Mouse (Mus musculus): ENCODE data around the gene Noc4l.

Noc4l gene

GRCm38 (mm10) chr5:110652719-110653648 is at the start of gene Noc4l, which contains the start of gene Ddx51:
TSS of gene Noc4l (minus strand) at chr5:110653417.
TSS of gene Ddx51 (plus strand) at chr5:110653451.
- peak; percentile 82 to 92 for DNase-seq (ENCODE audit: low read depth in 1 of 2, low spot score in 2 of 2)

GRCm38 (mm10) chr5:110698617-110699016 is 45.4 kb upstream of the Noc4l start:
- DNase-seq (ENCODE audit: low read depth in 1 of 2, low spot score in 2 of 2) = no peak

- DNase-seq (ENCODE audit: low read depth in 1 of 2, low spot score in 2 of 2) = no peak
Observed at GRCm38 (mm10) chr5:110682041-110682440, 28.8 kb upstream of the Noc4l start.

GRCm38 (mm10) chr5:110665486-110666121 is 12.4 kb upstream of the Noc4l start:
- DNase-seq (ENCODE audit: low read depth in 1 of 2, low spot score in 2 of 2) = no peak

GRCm38 (mm10) chr5:110664750-110665269 is 11.6 kb upstream of the Noc4l start:
- DNase-seq (ENCODE audit: low read depth in 1 of 2, low spot score in 2 of 2) = no peak

- no peak for DNase-seq (ENCODE audit: low read depth in 1 of 2, low spot score in 2 of 2)
Observed at GRCm38 (mm10) chr5:110664041-110664440, 10.8 kb upstream of the Noc4l start.

GRCm38 (mm10) chr5:110659682-110660081 is 6.5 kb upstream of the Noc4l start:
- no peak for DNase-seq (ENCODE audit: low read depth in 1 of 2, low spot score in 2 of 2)

GRCm38 (mm10) chr5:110653686-110654085 is 469 bp upstream of the Noc4l start:
- no peak for DNase-seq (ENCODE audit: low read depth in 1 of 2, low spot score in 2 of 2)

GRCm38 (mm10) chr5:110646377-110646776 is 6.8 kb downstream of the Noc4l start:
- DNase-seq (ENCODE audit: low read depth in 1 of 2, low spot score in 2 of 2) = no peak

GRCm38 (mm10) chr5:110639459-110639858 is 13.8 kb downstream of the Noc4l start:
- peak; percentile 44 to 54 for DNase-seq (ENCODE audit: low read depth in 1 of 2, low spot score in 2 of 2)

- DNase-seq (ENCODE audit: low read depth in 1 of 2, low spot score in 2 of 2) = no peak
Observed at GRCm38 (mm10) chr5:110638306-110639074, 14.7 kb downstream of the Noc4l start.

GRCm38 (mm10) chr5:110635951-110636707 is 17.1 kb downstream of the Noc4l start:
- DNase-seq (ENCODE audit: low read depth in 1 of 2, low spot score in 2 of 2) = no peak

- no peak for DNase-seq (ENCODE audit: low read depth in 1 of 2, low spot score in 2 of 2)
Observed at GRCm38 (mm10) chr5:110629525-110630120, 23.6 kb downstream of the Noc4l start.

- no peak for DNase-seq (ENCODE audit: low read depth in 1 of 2, low spot score in 2 of 2)
Observed at GRCm38 (mm10) chr5:110628156-110628555, 25.1 kb downstream of the Noc4l start.

GRCm38 (mm10) chr5:110627351-110627750 is 25.9 kb downstream of the Noc4l start:
- DNase-seq (ENCODE audit: low read depth in 1 of 2, low spot score in 2 of 2) = no peak

- DNase-seq (ENCODE audit: low read depth in 1 of 2, low spot score in 2 of 2) = no peak
Observed at GRCm38 (mm10) chr5:110624319-110624718, 28.9 kb downstream of the Noc4l start.

GRCm38 (mm10) chr5:110619226-110619625 is 34.0 kb downstream of the Noc4l start:
- no peak for DNase-seq (ENCODE audit: low read depth in 1 of 2, low spot score in 2 of 2)

- DNase-seq (ENCODE audit: low read depth in 1 of 2, low spot score in 2 of 2) = no peak
Observed at GRCm38 (mm10) chr5:110611435-110612158, 41.6 kb downstream of the Noc4l start.

GRCm38 (mm10) chr5:110610484-110610883 is 42.7 kb downstream of the Noc4l start:
- no peak for DNase-seq (ENCODE audit: low read depth in 1 of 2, low spot score in 2 of 2)

Measured in monocyte, adult 2 months (primary cell).